Mouse (Mus musculus): ENCODE data around the gene Mlph. TPM values are rescaled to one million over a fixed set of nuclear protein-coding genes. Genes with fewer than 3 reads are reported as not detected.

The Mlph gene
- polyA plus RNA-seq (2015; fragmentation: Illumina TruSeq; extraction: RNeasy Lipid Tissue Mini Kit (QIAGEN cat#74804); ENCODE audit: insufficient read depth, low replicate concordance) = 0.39 TPM

GRCm38 (mm10) chr1:90914948-90915569, at the start of gene Mlph:
Mlph (plus strand) TSS chr1:90915085.

GRCm38 (mm10) chr1:90952808-90953207, 37.9 kb downstream of the Mlph start, which contains the start of gene Prlh:
Prlh (plus strand) TSS chr1:90953108.

GRCm38 (mm10) chr1:90969347-90969784, 54.5 kb downstream of the Mlph start, which contains the start of gene Rab17:
Rab17 (minus strand) TSS chr1:90969661.

GRCm38 (mm10) chr1:90998268-90998890, 83.5 kb downstream of the Mlph start, which contains the start of gene Lrrfip1:
Lrrfip1 (plus strand) TSS chr1:90998737.

Other genes starting within 250 kb of the Mlph start
- gene Col6a3, start 71.1 kb upstream of the Mlph start, polyA plus RNA-seq (2015; fragmentation: Illumina TruSeq; extraction: RNeasy Lipid Tissue Mini Kit (QIAGEN cat#74804); ENCODE audit: insufficient read depth, low replicate concordance) = 19.7 TPM
- not detected for gene Prlh, start 38.0 kb downstream of the Mlph start, polyA plus RNA-seq (2015; fragmentation: Illumina TruSeq; extraction: RNeasy Lipid Tissue Mini Kit (QIAGEN cat#74804); ENCODE audit: insufficient read depth, low replicate concordance)
- not detected for gene Rab17, start 54.6 kb downstream of the Mlph start, polyA plus RNA-seq (2015; fragmentation: Illumina TruSeq; extraction: RNeasy Lipid Tissue Mini Kit (QIAGEN cat#74804); ENCODE audit: insufficient read depth, low replicate concordance)
- 136 TPM for gene Lrrfip1, start 83.7 kb downstream of the Mlph start, polyA plus RNA-seq (2015; fragmentation: Illumina TruSeq; extraction: RNeasy Lipid Tissue Mini Kit (QIAGEN cat#74804); ENCODE audit: insufficient read depth, low replicate concordance)
- gene Rbm44, start 230.0 kb downstream of the Mlph start, polyA plus RNA-seq (2015; fragmentation: Illumina TruSeq; extraction: RNeasy Lipid Tissue Mini Kit (QIAGEN cat#74804); ENCODE audit: insufficient read depth, low replicate concordance) = 1.6 TPM